Mouse (Mus musculus): ENCODE data around the gene Slc19a3. TPM values are rescaled to one million over a fixed set of nuclear protein-coding genes. Genes with fewer than 3 reads are reported as not detected.

Gene Slc19a3
- total and polyA plus RNA-seq, 3 experiments: not detected

GRCm38 (mm10) chr1:82973244-82973643 lies 65.0 kb downstream of the Slc19a3 start:
- TF ChIP-seq MYB (IDR thresholded peaks at IDR 0.05; ENCODE audit: low read depth, low read length): no peak
- no peak for TF ChIP-seq RCOR1 (IDR thresholded peaks at IDR 0.05; ENCODE audit: low read depth, low read length)
- no peak for TF ChIP-seq POLR2A (IDR thresholded peaks at IDR 0.05; ENCODE audit: control insufficient read depth in 1 of 2, insufficient read depth in 1 of 2, low read depth in 1 of 2, low read length in 2 of 2, poor library complexity in 1 of 2)
- TF ChIP-seq NRF1 (IDR thresholded peaks at IDR 0.05; ENCODE audit: insufficient read depth, low read depth, low read length, poor library complexity, severe bottlenecking): no peak
- peak; percentile 8 for TF ChIP-seq RAD21 (IDR thresholded peaks at IDR 0.05; ENCODE audit: low read depth, low read length)
- 0 out of 2 replicates have a peak, but pooled peaks have one; percentile 8 for TF ChIP-seq SMC3 (IDR thresholded peaks at IDR 0.05; ENCODE audit: low read depth, low read length)
- no peak for TF ChIP-seq MYC (IDR thresholded peaks at IDR 0.05; ENCODE audit: low read depth, low read length)
- TF ChIP-seq MXI1 (IDR thresholded peaks at IDR 0.05; ENCODE audit: low read depth, low read length): no peak
- TF ChIP-seq CTCF (IDR thresholded peaks at IDR 0.05 in 2 of 3, conservative IDR thresholded peaks at IDR 0.05 in 1 of 3; ENCODE audit: control insufficient read depth in 1 of 3, insufficient read depth in 1 of 3, low read depth in 2 of 3, low read length in 3 of 3, poor library complexity in 1 of 3, severe bottlenecking in 1 of 3): no peak; a peak in 1 of 6 replicates
- no peak for TF ChIP-seq BHLHE40 (IDR thresholded peaks at IDR 0.05; ENCODE audit: borderline replicate concordance, low read depth, low read length)
- no peak for TF ChIP-seq KAT2A (conservative IDR thresholded peaks at IDR 0.05; ENCODE audit: low read depth, low read length)
- no peak for TF ChIP-seq TBP (IDR thresholded peaks at IDR 0.05; ENCODE audit: low read depth, low read length)
- no peak for TF ChIP-seq TAL1 (IDR thresholded peaks at IDR 0.05; ENCODE audit: low read length)
- no peak for TF ChIP-seq USF2 (IDR thresholded peaks at IDR 0.05; ENCODE audit: borderline replicate concordance in 1 of 2, insufficient read depth in 1 of 2, low read depth in 1 of 2, low read length in 2 of 2)
- no peak for TF ChIP-seq NELFE (IDR thresholded peaks at IDR 0.05; ENCODE audit: low read depth, low read length)
- no peak for TF ChIP-seq MEF2A (IDR thresholded peaks at IDR 0.05; ENCODE audit: extremely low read depth, insufficient replicate concordance, low read depth, low read length, poor library complexity, severe bottlenecking)
- no peak for TF ChIP-seq POLR2AphosphoS5 (IDR thresholded peaks at IDR 0.05; ENCODE audit: borderline replicate concordance, low read depth, low read length)
- Histone ChIP-seq H3K27ac (ENCODE audit: control insufficient read depth, low read depth, low read length) (no peak overlapping the region), H3K9me3 (replicated peaks; ENCODE audit: insufficient read depth, low read length) (no peaks in the 10 kb centered on the region)

GRCm38 (mm10) chr1:82972046-82972445 lies 66.2 kb downstream of the Slc19a3 start:
- H3K27ac ChIP-seq (ENCODE audit: control insufficient read depth, low read depth, low read length): no peak overlapping the region
- DNase-seq (ENCODE audit: low read depth, low spot score): no peak
- H3K4me3 ChIP-seq (ENCODE audit: control insufficient read depth in 1 of 2, insufficient read depth in 1 of 2, low read depth in 2 of 2, low read length in 2 of 2): no peak overlapping the region

More at GRCm38 (mm10) chr1:82973244-82973643, 65.0 kb downstream of the Slc19a3 start:
- DNase-seq (ENCODE audit: low read depth, low spot score): no peak
- Histone ChIP-seq H3K79me2 (ENCODE audit: control insufficient read depth, insufficient read depth, low read length, poor library complexity) (no peaks in the 10 kb centered on the region), H3K4me1 (ENCODE audit: control insufficient read depth in 1 of 2, insufficient read depth in 2 of 2, low read length in 2 of 2) (no peaks in the 10 kb centered on the region), H3K4me3 (ENCODE audit: control insufficient read depth in 1 of 2, insufficient read depth in 1 of 2, low read depth in 2 of 2, low read length in 2 of 2) (no peak overlapping the region), H3K27me3 (ENCODE audit: control insufficient read depth in 1 of 2, insufficient read depth in 2 of 2, low read length in 2 of 2) (peaks cover 0 to 1% of the 10 kb centered on the region in 2 experiments; a peak in 1 of 4 replicates), H3K36me3 (ENCODE audit: control insufficient read depth in 1 of 2, insufficient read depth in 2 of 2, low read length in 2 of 2) (no peaks in the 10 kb centered on the region), H3K9ac (ENCODE audit: control insufficient read depth, low read depth, low read length, poor library complexity, severe bottlenecking) (no peak overlapping the region)

More at GRCm38 (mm10) chr1:82972046-82972445, 66.2 kb downstream of the Slc19a3 start:
- H3K9me3 ChIP-seq (replicated peaks; ENCODE audit: insufficient read depth, low read length): no peaks in the 10 kb centered on the region
- no peaks in the 10 kb centered on the region for H3K36me3 ChIP-seq (ENCODE audit: control insufficient read depth in 1 of 2, insufficient read depth in 2 of 2, low read length in 2 of 2)
- no peaks in the 10 kb centered on the region for H3K4me1 ChIP-seq (ENCODE audit: control insufficient read depth in 1 of 2, insufficient read depth in 2 of 2, low read length in 2 of 2)
- TF ChIP-seq ZC3H11A (IDR thresholded peaks at IDR 0.05; ENCODE audit: low read depth, low read length): no peak
- H3K9ac ChIP-seq (ENCODE audit: control insufficient read depth, low read depth, low read length, poor library complexity, severe bottlenecking): no peak overlapping the region
- no peaks in the 10 kb centered on the region for H3K79me2 ChIP-seq (ENCODE audit: control insufficient read depth, insufficient read depth, low read length, poor library complexity)
- peaks cover 0 to 3% of the 10 kb centered on the region in 2 experiments; a peak in 2 of 4 replicates for H3K27me3 ChIP-seq (ENCODE audit: control insufficient read depth in 1 of 2, insufficient read depth in 2 of 2, low read length in 2 of 2)

All from MEL (cell line).